Mouse (Mus musculus) MEL (cell line): Measurements from ENCODE around the gene Mbnl1.

Experiments used
- CTCF ChIP-seq, 3 experiments: IDR thresholded peaks in 2 of 3; conservative IDR thresholded peaks in 1 of 3; 2 replicates each; pipeline ENCODE4 v1.5.1; 2011 to 2012; ENCODE audit warnings: low read length in 3 of 3, low read depth in 2 of 3, mild to moderate bottlenecking in 2 of 3, improper control_type of control experiment in 1 of 3, inconsistent platforms in 1 of 3, mixed read lengths in 1 of 3, moderate library complexity in 1 of 3; ENCODE audit not compliant: control insufficient read depth in 1 of 3, insufficient read depth in 1 of 3, poor library complexity in 1 of 3, severe bottlenecking in 1 of 3
- EP300 ChIP-seq, 2 experiments: IDR thresholded peaks; 2 replicates each; pipeline ENCODE4 v1.6.1; 2011; ENCODE audit warnings: improper control_type of control experiment in 2 of 2, low read length in 2 of 2, low read depth in 1 of 2, mild to moderate bottlenecking in 1 of 2
- MAFK ChIP-seq: IDR thresholded peaks from 2 replicates; pipeline ENCODE4 v1.6.1; 2011; ENCODE audit warnings: low read depth, mild to moderate bottlenecking, low read length, improper control_type of control experiment, borderline replicate concordance
- MAX ChIP-seq: IDR thresholded peaks from 2 replicates; pipeline ENCODE4 v1.6.1; 2011; ENCODE audit warnings: low read length, improper control_type of control experiment
- POLR2A ChIP-seq, 2 experiments: IDR thresholded peaks; 2 replicates each; pipeline ENCODE4 v1.6.1; 2011 to 2012; ENCODE audit warnings: low read length in 2 of 2, mild to moderate bottlenecking in 2 of 2, control low read depth in 1 of 2, improper control_type of control experiment in 1 of 2, low read depth in 1 of 2, moderate library complexity in 1 of 2; ENCODE audit not compliant: control insufficient read depth in 1 of 2, insufficient read depth in 1 of 2, poor library complexity in 1 of 2
- TBP ChIP-seq: IDR thresholded peaks from 2 replicates; pipeline ENCODE4 v1.8.0; 2011; ENCODE audit warnings: low read depth, low read length, improper control_type of control experiment

DNA sequence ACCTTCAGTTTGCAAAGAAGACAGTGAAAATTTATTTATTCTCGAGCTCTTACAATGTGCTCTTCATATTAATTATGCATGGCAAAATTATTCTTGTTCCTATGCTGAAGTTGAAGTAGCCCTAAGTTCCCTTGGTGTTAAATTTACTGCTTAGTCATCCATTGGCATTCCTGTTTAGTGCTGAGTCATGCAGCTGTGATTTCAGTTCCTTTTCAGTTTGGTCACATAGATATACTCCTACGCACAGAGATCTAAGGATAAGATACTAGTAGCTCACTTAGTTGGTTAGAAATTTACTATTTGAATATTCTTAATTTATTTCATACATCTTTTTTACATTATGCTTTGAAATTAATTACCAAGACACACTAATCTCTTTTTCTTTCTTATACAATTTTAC is 143.5 kb downstream of the Mbnl1 start:
- peak; percentile 95 to 97 for TF ChIP-seq EP300 (IDR thresholded peaks at IDR 0.05; ENCODE audit: low read depth in 1 of 2, low read length in 2 of 2)
- no peak for TF ChIP-seq POLR2A (IDR thresholded peaks at IDR 0.05; ENCODE audit: control insufficient read depth in 1 of 2, insufficient read depth in 1 of 2, low read depth in 1 of 2, low read length in 2 of 2, poor library complexity in 1 of 2)
- TF ChIP-seq CTCF (IDR thresholded peaks at IDR 0.05 in 2 of 3, conservative IDR thresholded peaks at IDR 0.05 in 1 of 3; ENCODE audit: control insufficient read depth in 1 of 3, insufficient read depth in 1 of 3, low read depth in 2 of 3, low read length in 3 of 3, poor library complexity in 1 of 3, severe bottlenecking in 1 of 3): no peak
- no peak for TF ChIP-seq MAX
- peak; percentile 94 for TF ChIP-seq MAFK
- TF ChIP-seq TBP: no peak
